Mouse (Mus musculus): Measurements from ENCODE around the gene Alk. TPM values are rescaled to one million over a fixed set of nuclear protein-coding genes. Genes with fewer than 3 reads are reported as not detected.

The Alk gene
- polyA plus RNA-seq, 1 experiment from 2014 or later = 0.43 TPM

DNA sequence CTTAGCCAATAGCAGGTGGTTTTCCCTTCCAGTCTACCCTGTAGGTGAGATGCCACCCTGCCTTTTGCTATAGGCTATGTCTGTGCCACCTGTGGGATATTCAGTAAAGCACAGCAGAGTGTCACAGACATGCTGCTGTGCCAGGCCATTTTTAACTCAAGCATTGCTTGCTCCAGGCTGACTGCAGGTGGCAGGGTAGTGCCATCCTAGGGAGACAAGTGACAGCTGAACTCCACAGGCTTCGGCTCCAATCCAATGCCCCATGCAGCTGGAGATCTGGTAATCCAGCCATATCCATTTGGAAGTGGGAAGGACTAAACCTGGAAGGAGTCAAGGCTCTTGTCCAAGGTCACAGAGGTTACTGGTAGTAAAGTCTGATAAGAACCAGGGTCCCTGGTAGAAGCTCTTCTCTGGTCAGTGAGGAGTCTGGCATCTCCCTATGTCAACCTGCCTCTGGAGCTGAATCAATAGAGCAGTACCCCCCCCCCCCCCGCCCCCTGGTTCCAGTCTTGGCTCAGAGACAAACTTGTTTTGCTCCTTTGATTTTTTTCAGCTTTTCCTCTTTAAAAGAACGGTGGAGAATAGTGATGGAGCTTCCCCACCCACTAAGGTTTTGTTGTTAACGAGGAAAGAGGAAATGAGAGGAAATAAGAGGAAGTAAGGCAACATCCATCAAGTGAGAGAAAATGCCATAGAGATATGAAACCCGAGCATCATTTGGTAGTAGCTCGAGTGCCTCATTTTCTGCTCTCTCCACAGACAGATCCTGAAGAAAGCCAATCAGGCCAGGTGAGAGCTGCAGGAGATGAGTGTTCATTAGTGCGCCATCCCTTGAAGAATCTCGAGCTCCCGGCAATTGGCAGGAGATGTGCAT, 638.5 kb downstream of the Alk start:
- Histone ChIP-seq H3K9me3 (replicated peaks) (no peaks in the 10 kb centered on the region), H3K4me1 (replicated peaks) (0 out of 2 replicates have a peak, but pooled peaks cover 4% of the 10 kb centered on the region), H3K4me2 (no peak overlapping the region), H3K27ac (ENCODE audit: poor library complexity, severe bottlenecking) (no peak overlapping the region), H3K27me3 (replicated peaks) (no peaks in the 10 kb centered on the region), H3K9ac (no peak overlapping the region), H3K36me3 (no peaks in the 10 kb centered on the region), H3K4me3 (no peak overlapping the region)
- ATAC-seq (ENCODE audit: insufficient number of reproducible peaks, low FRiP score) = no peak
- 69% methylated on average over 9 of the region's 9 CpGs for WGBS

DNA sequence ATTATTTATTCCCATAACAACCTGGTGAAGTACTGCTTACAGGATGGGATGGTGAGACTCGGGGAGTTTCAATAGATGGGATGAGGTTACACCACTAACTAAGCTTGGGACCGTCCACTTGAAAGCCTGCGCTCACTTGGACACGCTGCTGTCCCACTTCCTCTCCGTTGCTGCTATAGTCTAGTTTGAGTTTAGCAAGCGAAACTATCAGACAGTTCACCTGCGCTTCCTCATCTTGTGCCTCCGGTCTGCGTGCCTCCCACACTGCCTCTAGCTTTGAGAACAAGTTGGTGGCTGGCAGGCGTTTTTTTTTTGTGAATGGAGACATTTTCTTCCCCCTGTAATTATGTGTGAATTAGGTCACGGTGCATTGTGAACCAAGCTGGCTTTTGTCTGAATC, 639.8 kb downstream of the Alk start:
- Histone ChIP-seq H3K27ac (ENCODE audit: poor library complexity, severe bottlenecking) (no peak overlapping the region), H3K27me3 (replicated peaks) (no peaks in the 10 kb centered on the region), H3K4me2 (no peak overlapping the region), H3K9ac (no peak overlapping the region), H3K36me3 (no peaks in the 10 kb centered on the region), H3K4me3 (no peak overlapping the region), H3K9me3 (replicated peaks) (no peaks in the 10 kb centered on the region), H3K4me1 (replicated peaks) (0 out of 2 replicates have a peak, but pooled peaks cover 4% of the 10 kb centered on the region)
- ATAC-seq (ENCODE audit: insufficient number of reproducible peaks, low FRiP score) = no peak
- WGBS = 77% methylated on average over 11 of the region's 11 CpGs

DNA sequence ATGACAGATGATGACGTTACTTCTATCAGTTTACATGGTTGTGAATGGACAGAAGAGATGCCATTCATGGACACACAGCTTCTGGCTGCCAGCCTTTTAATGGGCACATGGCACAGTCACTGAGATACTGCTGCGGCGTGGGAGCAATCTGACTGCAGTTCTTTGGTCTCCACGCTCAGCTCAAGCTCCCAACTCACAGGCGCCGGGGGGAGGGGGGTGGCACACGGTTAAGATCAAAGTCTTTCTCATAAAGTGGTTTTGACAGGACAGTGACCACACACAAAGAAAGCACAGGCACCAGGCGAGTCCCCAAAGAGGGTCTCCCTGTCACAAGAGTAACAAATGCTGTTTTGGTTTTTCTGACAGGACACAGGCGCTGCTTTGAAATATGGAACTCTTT, 641.7 kb downstream of the Alk start:
- WGBS = 54% methylated on average over 9 of the region's 9 CpGs
- 0 out of 2 replicates have a peak, but pooled peaks cover 4% of the 10 kb centered on the region for H3K4me1 ChIP-seq (replicated peaks)
- ATAC-seq (ENCODE audit: insufficient number of reproducible peaks, low FRiP score) = no peak

DNA sequence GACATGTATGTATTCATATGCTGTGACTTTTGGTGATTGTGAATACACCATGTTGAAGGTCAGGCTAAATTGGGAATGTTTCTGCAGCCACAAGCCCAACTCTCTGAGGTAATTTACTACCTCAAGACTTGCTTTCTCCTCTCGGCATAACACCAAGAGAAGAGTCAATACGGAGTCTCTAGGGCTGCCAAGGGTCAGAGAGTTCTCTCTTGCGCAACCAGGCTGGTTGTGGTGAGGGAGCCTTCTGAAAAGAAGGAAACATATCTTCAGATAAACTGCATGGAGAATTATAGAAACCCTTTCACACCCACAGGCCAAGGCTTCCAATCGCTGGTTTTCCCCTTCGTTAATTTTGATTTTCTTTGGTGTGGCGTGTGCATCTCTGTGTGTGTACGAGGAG, 649.4 kb downstream of the Alk start:
- Histone ChIP-seq H3K36me3 (no peaks in the 10 kb centered on the region), H3K27ac (ENCODE audit: poor library complexity, severe bottlenecking) (no peak overlapping the region), H3K4me1 (replicated peaks) (no peaks in the 10 kb centered on the region), H3K4me3 (no peak overlapping the region), H3K9ac (no peak overlapping the region), H3K9me3 (replicated peaks) (no peaks in the 10 kb centered on the region; the same call in 1 of the 2 replicates), H3K4me2 (no peak overlapping the region), H3K27me3 (replicated peaks) (no peaks in the 10 kb centered on the region)
- no peak for ATAC-seq (ENCODE audit: insufficient number of reproducible peaks, low FRiP score)
- WGBS = 81% methylated on average over 7 of the region's 7 CpGs

More for the DNA sequence above, 641.7 kb downstream of the Alk start:
- H3K9ac ChIP-seq = no peak overlapping the region
- H3K4me2 ChIP-seq = no peak overlapping the region
- no peak overlapping the region for H3K27ac ChIP-seq (ENCODE audit: poor library complexity, severe bottlenecking)
- H3K36me3 ChIP-seq = no peaks in the 10 kb centered on the region
- no peaks in the 10 kb centered on the region for H3K27me3 ChIP-seq (replicated peaks)
- no peaks in the 10 kb centered on the region for H3K9me3 ChIP-seq (replicated peaks)
- H3K4me3 ChIP-seq = no peak overlapping the region

DNA sequence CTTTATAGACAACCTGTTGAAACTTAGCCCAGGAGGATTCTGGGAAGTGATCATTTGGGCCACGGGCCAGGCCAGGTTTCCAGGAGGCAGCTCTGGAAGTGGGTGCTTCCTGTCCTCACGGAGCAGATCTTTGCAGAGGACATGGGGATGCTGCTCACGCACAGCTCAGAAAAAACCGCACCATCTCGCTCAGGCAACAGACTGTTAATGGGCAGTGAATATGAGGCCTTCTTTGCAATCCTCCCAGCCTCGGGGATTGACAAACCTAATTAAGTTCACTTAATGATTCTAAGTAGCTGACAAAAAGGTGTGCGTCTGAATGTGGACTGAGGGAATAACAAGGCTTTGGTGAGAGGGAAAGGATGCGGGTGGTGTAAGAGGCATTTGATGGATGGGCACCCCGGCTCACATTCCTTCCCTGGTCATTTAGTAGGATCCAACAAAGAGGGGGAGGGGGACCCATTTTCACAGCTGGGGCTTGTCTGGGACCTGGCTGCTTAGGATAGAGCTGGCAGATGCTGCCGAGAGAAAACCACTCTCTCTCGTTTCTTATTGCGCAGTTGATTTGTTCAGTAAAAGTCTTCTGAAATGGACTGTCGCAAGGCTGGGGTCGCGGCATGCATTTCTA, 650.1 kb downstream of the Alk start:
- H3K9me3 ChIP-seq (replicated peaks) = no peaks in the 10 kb centered on the region; the same call in 1 of the 2 replicates
- H3K4me1 ChIP-seq (replicated peaks) = no peaks in the 10 kb centered on the region
- no peak overlapping the region for H3K9ac ChIP-seq
- H3K27me3 ChIP-seq (replicated peaks) = no peaks in the 10 kb centered on the region
- no peak overlapping the region for H3K4me3 ChIP-seq
- 72% methylated on average over 15 of the region's 15 CpGs for WGBS
- ATAC-seq (ENCODE audit: insufficient number of reproducible peaks, low FRiP score) = no peak
- H3K27ac ChIP-seq (ENCODE audit: poor library complexity, severe bottlenecking) = no peak overlapping the region
- H3K36me3 ChIP-seq = no peaks in the 10 kb centered on the region
- no peak overlapping the region for H3K4me2 ChIP-seq

DNA sequence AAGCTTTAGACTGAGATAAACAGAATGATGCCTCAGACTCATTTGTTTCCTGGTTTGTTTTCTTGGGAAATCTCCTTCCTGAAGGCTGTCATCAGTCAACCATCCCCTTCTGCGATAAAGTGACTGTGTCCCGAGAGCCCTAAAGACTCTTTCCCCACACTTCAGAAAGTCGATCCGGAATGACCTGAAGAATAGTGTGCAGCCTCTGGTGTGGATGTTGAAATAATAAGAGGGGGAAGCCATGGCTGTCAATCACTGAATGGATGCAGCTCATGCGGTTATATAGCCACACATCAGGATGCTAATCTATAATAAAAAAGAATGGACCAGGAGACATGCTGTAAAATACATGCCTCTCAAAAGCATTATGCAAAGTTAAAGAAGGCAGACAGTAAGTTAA, 653.5 kb downstream of the Alk start:
- H3K27ac ChIP-seq (ENCODE audit: poor library complexity, severe bottlenecking) = no peak overlapping the region
- 38% methylated on average over 5 of the region's 5 CpGs for WGBS

DNA sequence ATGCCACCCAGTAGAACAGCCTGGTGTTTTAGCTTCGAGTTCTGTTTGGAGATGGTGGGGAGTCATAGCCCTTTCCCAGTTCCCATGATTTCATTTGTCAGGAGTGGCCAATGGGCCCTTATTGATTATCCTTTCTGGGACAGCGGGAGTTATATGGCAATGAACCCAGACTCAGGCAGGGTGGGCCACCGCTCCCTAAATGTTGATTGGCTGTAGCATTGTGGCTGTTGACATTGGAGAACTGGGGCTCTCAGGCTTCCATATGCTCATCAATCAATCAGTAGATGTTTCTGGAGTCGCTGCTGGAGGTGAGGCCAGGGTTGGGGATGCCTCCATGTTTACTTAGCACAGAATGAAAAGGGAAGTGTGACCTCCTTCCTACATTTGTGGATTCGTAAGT, 655.7 kb downstream of the Alk start:
- peaks cover 3% of the 10 kb centered on the region for H3K27me3 ChIP-seq (replicated peaks)
- no peaks in the 10 kb centered on the region for H3K36me3 ChIP-seq
- no peak for ATAC-seq (ENCODE audit: insufficient number of reproducible peaks, low FRiP score)
- no peak overlapping the region for H3K4me3 ChIP-seq
- H3K4me1 ChIP-seq (replicated peaks) = no peaks in the 10 kb centered on the region
- no peak overlapping the region for H3K27ac ChIP-seq (ENCODE audit: poor library complexity, severe bottlenecking)
- no peaks in the 10 kb centered on the region for H3K9me3 ChIP-seq (replicated peaks)
- no peak overlapping the region for H3K9ac ChIP-seq
- no peak overlapping the region for H3K4me2 ChIP-seq
- WGBS = 65% methylated on average over 5 of the region's 5 CpGs

More for the DNA sequence above, 653.5 kb downstream of the Alk start:
- no peak overlapping the region for H3K4me3 ChIP-seq
- peaks cover 3% of the 10 kb centered on the region for H3K27me3 ChIP-seq (replicated peaks)
- no peaks in the 10 kb centered on the region for H3K4me1 ChIP-seq (replicated peaks)
- no peaks in the 10 kb centered on the region for H3K36me3 ChIP-seq
- no peak overlapping the region for H3K4me2 ChIP-seq
- no peaks in the 10 kb centered on the region; the same call in 1 of the 2 replicates for H3K9me3 ChIP-seq (replicated peaks)
- no peak for ATAC-seq (ENCODE audit: insufficient number of reproducible peaks, low FRiP score)
- no peak overlapping the region for H3K9ac ChIP-seq

DNA sequence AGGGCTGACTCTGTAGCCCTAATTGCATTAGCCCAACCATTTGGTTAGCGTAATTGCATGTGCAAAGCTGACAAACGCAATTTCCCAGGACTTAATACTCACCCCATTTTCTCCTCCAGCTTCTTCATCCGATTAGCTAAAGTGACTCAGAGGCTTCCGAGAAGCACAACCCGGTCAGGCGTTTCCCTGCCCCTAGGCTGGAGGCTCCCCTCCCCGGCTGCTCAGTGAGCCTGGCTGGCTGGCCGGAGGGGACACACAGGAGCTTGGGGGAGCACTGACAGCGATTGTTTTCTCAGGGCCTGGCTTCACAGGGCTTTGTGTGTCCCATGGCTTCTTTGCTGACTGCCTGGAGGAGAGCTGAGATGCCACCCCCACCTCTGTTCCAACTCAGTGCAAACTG, 657.0 kb downstream of the Alk start:
- Histone ChIP-seq H3K9me3 (replicated peaks) (no peaks in the 10 kb centered on the region), H3K27ac (ENCODE audit: poor library complexity, severe bottlenecking) (no peak overlapping the region), H3K36me3 (no peaks in the 10 kb centered on the region), H3K9ac (no peak overlapping the region), H3K27me3 (replicated peaks) (peaks cover 3% of the 10 kb centered on the region), H3K4me3 (no peak overlapping the region), H3K4me2 (no peak overlapping the region), H3K4me1 (replicated peaks) (no peaks in the 10 kb centered on the region)
- ATAC-seq (ENCODE audit: insufficient number of reproducible peaks, low FRiP score) = no peak
- WGBS = 5% methylated on average over 9 of the region's 9 CpGs

DNA sequence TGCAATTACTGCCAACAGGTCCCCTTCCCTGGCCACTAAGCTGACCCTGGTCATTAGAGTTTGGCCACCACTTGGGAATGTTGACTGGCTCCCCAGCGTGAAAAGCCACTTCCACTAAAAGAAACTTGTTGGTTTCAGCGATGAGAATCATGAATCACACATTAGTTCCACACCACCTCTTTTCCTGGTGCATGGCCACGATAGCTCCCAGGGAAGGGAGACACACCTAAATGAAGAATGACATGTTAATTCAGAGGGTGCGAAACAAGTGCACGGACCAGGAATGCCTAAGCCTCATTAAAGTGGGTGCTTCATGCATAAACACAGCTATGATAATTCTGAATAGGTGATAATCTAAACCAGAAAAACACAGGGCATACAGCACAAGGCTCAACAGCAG, 660.4 kb downstream of the Alk start:
- H3K27ac ChIP-seq (ENCODE audit: poor library complexity, severe bottlenecking) = no peak overlapping the region
- no peak overlapping the region for H3K9ac ChIP-seq
- H3K4me3 ChIP-seq = no peak overlapping the region
- no peaks in the 10 kb centered on the region for H3K4me1 ChIP-seq (replicated peaks)
- 83% methylated on average over 5 of the region's 5 CpGs for WGBS
- H3K36me3 ChIP-seq = no peaks in the 10 kb centered on the region
- no peak for ATAC-seq (ENCODE audit: insufficient number of reproducible peaks, low FRiP score)
- no peaks in the 10 kb centered on the region for H3K9me3 ChIP-seq (replicated peaks)
- no peak overlapping the region for H3K4me2 ChIP-seq
- peaks cover 3% of the 10 kb centered on the region for H3K27me3 ChIP-seq (replicated peaks)

DNA sequence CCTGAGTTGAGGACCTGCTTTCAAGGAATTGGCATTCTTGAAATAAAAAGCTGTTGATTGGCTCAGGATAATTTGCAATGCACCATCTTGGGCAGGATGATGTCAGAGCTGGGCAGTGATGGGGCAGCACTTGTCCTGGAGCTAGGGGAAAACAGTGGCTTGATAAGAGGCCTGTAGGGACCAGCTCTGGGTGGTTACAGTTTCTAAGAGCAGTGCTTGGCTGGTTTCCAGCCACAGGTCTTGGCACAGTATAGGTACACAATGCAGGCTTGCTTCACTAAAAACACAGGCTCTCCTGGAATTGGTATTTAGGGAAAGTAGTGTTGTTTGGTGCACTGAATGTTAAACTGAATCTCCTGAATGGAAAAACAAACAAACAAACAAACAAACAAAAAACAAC, 662.4 kb downstream of the Alk start:
- ATAC-seq (ENCODE audit: insufficient number of reproducible peaks, low FRiP score) = no peak
- H3K27ac ChIP-seq (ENCODE audit: poor library complexity, severe bottlenecking) = no peak overlapping the region
- H3K4me2 ChIP-seq = no peak overlapping the region
- H3K9ac ChIP-seq = no peak overlapping the region
- no peaks in the 10 kb centered on the region for H3K36me3 ChIP-seq
- H3K9me3 ChIP-seq (replicated peaks) = no peaks in the 10 kb centered on the region
- H3K4me1 ChIP-seq (replicated peaks) = no peaks in the 10 kb centered on the region
- H3K4me3 ChIP-seq = no peak overlapping the region
- no peaks in the 10 kb centered on the region; the same call in 1 of the 2 replicates for H3K27me3 ChIP-seq (replicated peaks)

DNA sequence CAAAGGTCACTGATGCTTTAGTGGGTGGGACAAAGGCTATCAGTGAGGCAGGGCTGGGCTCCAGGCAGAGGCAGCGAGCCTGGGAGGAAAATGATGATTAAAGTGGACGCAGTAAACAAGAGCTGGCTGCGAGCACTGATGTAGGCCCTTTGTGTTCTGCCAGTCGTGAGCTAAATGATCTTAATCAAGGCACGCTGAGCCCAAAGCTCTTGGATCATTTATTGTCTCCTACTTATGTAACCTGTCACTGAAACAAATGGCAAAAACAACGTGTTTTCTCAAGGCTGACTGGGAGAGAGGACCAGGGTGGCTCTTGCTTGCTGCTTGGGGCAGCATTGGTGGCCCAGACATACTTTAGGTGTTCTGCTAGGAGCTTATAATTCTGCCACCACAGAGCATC, 663.0 kb downstream of the Alk start:
- Histone ChIP-seq H3K4me3 (no peak overlapping the region), H3K9me3 (replicated peaks) (no peaks in the 10 kb centered on the region), H3K9ac (no peak overlapping the region), H3K4me1 (replicated peaks) (no peaks in the 10 kb centered on the region), H3K36me3 (no peaks in the 10 kb centered on the region), H3K27ac (ENCODE audit: poor library complexity, severe bottlenecking) (no peak overlapping the region), H3K4me2 (no peak overlapping the region), H3K27me3 (replicated peaks) (no peaks in the 10 kb centered on the region)
- no peak for ATAC-seq (ENCODE audit: insufficient number of reproducible peaks, low FRiP score)
- WGBS = 59% methylated on average over 6 of the region's 6 CpGs
